Mouse (Mus musculus) embryonic fibroblast, embryonic 13.5 days (primary cell): ENCODE data around the gene Dhx38.

Experiments used
- CTCF ChIP-seq: IDR thresholded peaks from 2 replicates; pipeline ENCODE4 v1.5.1; 2011; ENCODE audit warnings: mild to moderate bottlenecking, control low read depth, low read length, moderate library complexity, borderline replicate concordance; ENCODE audit not compliant: insufficient read depth
- POLR2A ChIP-seq: IDR thresholded peaks from 2 replicates; pipeline ENCODE4 v1.6.1; 2011; ENCODE audit warnings: low read depth, mild to moderate bottlenecking, control low read depth, low read length, moderate library complexity

GRCm38 (mm10) chr8:109542748-109543519, 22.7 kb downstream of the Dhx38 start:
- TF ChIP-seq POLR2A = no peak
- no peak for TF ChIP-seq CTCF
